Mouse (Mus musculus) G1E (cell line): ENCODE measurements around the gene Spen. TPM values are rescaled to one million over a fixed set of nuclear protein-coding genes. Genes with fewer than 3 reads are reported as not detected.

Source experiments
- ATAC-seq: 2 replicates; pipeline ENCODE4 v1.8.0; 2016; ENCODE audit warnings: mild to moderate bottlenecking; ENCODE audit not compliant: insufficient number of reproducible peaks, poor library complexity, low FRiP score, severe bottlenecking; ENCODE audit errors: extremely low read depth
- DNase-seq: peaks from one replicate; pipeline ENCODE4 v3.0.0; 2012; ENCODE audit warnings: low spot score
- H3K27me3 ChIP-seq: 2 replicates; pipeline ENCODE4 v1.6.1; 2012; ENCODE audit warnings: mild to moderate bottlenecking, low read length, inconsistent platforms; ENCODE audit not compliant: insufficient read depth
- H3K36me3 ChIP-seq: replicated peaks from 2 replicates; pipeline ENCODE3; 2012; ENCODE audit warnings: mild to moderate bottlenecking, inconsistent platforms
- H3K4me1 ChIP-seq: 2 replicates; pipeline ENCODE4 v1.6.1; 2012; ENCODE audit warnings: low read depth, low read length, inconsistent platforms, mixed read lengths; ENCODE audit not compliant: insufficient read depth
- H3K4me3 ChIP-seq: 2 replicates; pipeline ENCODE4 v1.5.1; 2012; ENCODE audit warnings: low read depth, mild to moderate bottlenecking, inconsistent platforms, low read length, moderate library complexity, mixed read lengths
- H3K9me3 ChIP-seq: replicated peaks from 2 replicates; pipeline ENCODE4 v1.6.1; 2012; ENCODE audit warnings: inconsistent platforms
- CTCF ChIP-seq: IDR thresholded peaks from 2 replicates; pipeline ENCODE4 v1.5.1; 2012; ENCODE audit warnings: low read depth, low read length, inconsistent platforms, mixed read lengths
- GATA1 ChIP-seq: IDR thresholded peaks from 2 replicates; pipeline ENCODE4 v1.6.1; 2012; ENCODE audit warnings: borderline replicate concordance, low read length, inconsistent platforms, mixed read lengths
- GATA2 ChIP-seq: IDR thresholded peaks from 2 replicates; pipeline ENCODE4 v1.6.1; 2012; ENCODE audit warnings: low read depth, low read length, inconsistent platforms, borderline replicate concordance
- POLR2AphosphoS5 ChIP-seq: IDR thresholded peaks from 2 replicates; pipeline ENCODE4 v1.6.1; 2012; ENCODE audit warnings: low read depth, low read length, inconsistent platforms; ENCODE audit not compliant: insufficient replicate concordance
- TAL1 ChIP-seq: conservative IDR thresholded peaks from 2 replicates; pipeline ENCODE4 v1.6.1; 2012; ENCODE audit warnings: low read depth, low read length, inconsistent platforms, mixed read lengths
- polyA plus RNA-seq: library from polyadenylated mRNA; stranded (reverse); fragments of >175 nt; gene quantifications from 2 replicates; pipeline ENCODE4 v1.2.3, GENCODE M21; 2012
- total RNA-seq, 2 experiments: library from RNA; stranded (forward) in 1 of 2; stranded (reverse) in 1 of 2; fragments of 200-1000 nt in 1 of 2; fragments of >200 nt in 1 of 2; fragmentation: Nextera tagmentation in 1 of 2; gene quantifications; 2 replicates each; pipeline ENCODE4 v1.2.3; 2014 to 2017

Gene Spen
- total and polyA plus RNA-seq, 3 experiments, result 21.4 to 149 (median 100) TPM

- ATAC-seq, result no peak
- no peak for DNase-seq
- no peak for TF ChIP-seq CTCF
- no peak for TF ChIP-seq GATA2
- TF ChIP-seq GATA1, result no peak
- no peak for TF ChIP-seq POLR2AphosphoS5
- no peak for TF ChIP-seq TAL1
- no peak overlapping the region for H3K4me3 ChIP-seq
- no peaks in the 10 kb centered on the region for H3K9me3 ChIP-seq
- H3K36me3 ChIP-seq, result peaks cover 69% of the 10 kb centered on the region
- no peaks in the 10 kb centered on the region for H3K27me3 ChIP-seq
- H3K4me1 ChIP-seq, result peaks cover 25% of the 10 kb centered on the region
Observed at GRCm38 (mm10) chr4:141506893-141507292, 31.5 kb downstream of the Spen start.

- ATAC-seq (no peak), DNase-seq (no peak)
- Histone ChIP-seq H3K4me3 (no peak overlapping the region), H3K27me3 (no peaks in the 10 kb centered on the region), H3K4me1 (peaks cover 28% of the 10 kb centered on the region), H3K36me3 (peaks cover 70% of the 10 kb centered on the region), H3K9me3 (no peaks in the 10 kb centered on the region)
- no peak for TF ChIP-seq POLR2AphosphoS5
- no peak for TF ChIP-seq GATA2
- TF ChIP-seq GATA1, result no peak
- no peak for TF ChIP-seq CTCF
- no peak for TF ChIP-seq TAL1
Observed at GRCm38 (mm10) chr4:141506352-141506751, 32.0 kb downstream of the Spen start.

GRCm38 (mm10) chr4:141505810-141506209 lies 32.6 kb downstream of the Spen start:
- Histone ChIP-seq H3K27me3 (no peaks in the 10 kb centered on the region), H3K9me3 (no peaks in the 10 kb centered on the region), H3K4me3 (no peak overlapping the region), H3K4me1 (peaks cover 30% of the 10 kb centered on the region), H3K36me3 (peaks cover 71% of the 10 kb centered on the region)
- ATAC-seq (no peak), DNase-seq (no peak)
- no peak for TF ChIP-seq TAL1

GRCm38 (mm10) chr4:141504471-141504870 lies 33.9 kb downstream of the Spen start:
- Histone ChIP-seq H3K4me1 (peaks cover 35% of the 10 kb centered on the region), H3K27me3 (no peaks in the 10 kb centered on the region), H3K9me3 (no peaks in the 10 kb centered on the region), H3K4me3 (no peak overlapping the region), H3K36me3 (peaks cover 73% of the 10 kb centered on the region)
- DNase-seq (no peak), ATAC-seq (no peak)
- TF ChIP-seq TAL1, result no peak
- no peak for TF ChIP-seq GATA2
- no peak for TF ChIP-seq GATA1
- TF ChIP-seq POLR2AphosphoS5, result no peak
- no peak for TF ChIP-seq CTCF

- TF ChIP-seq GATA1 (no peak), CTCF (no peak), POLR2AphosphoS5 (no peak), GATA2 (no peak), TAL1 (no peak)
- ATAC-seq, result no peak
- Histone ChIP-seq H3K4me3 (no peak overlapping the region), H3K4me1 (peaks cover 35% of the 10 kb centered on the region), H3K9me3 (no peaks in the 10 kb centered on the region), H3K36me3 (peaks cover 83% of the 10 kb centered on the region), H3K27me3 (no peaks in the 10 kb centered on the region)
- DNase-seq, result no peak
Observed at GRCm38 (mm10) chr4:141502723-141503122, 35.7 kb downstream of the Spen start.

GRCm38 (mm10) chr4:141501058-141501457 lies 37.3 kb downstream of the Spen start:
- Histone ChIP-seq H3K27me3 (no peaks in the 10 kb centered on the region), H3K36me3 (peaks cover 86% of the 10 kb centered on the region), H3K9me3 (no peaks in the 10 kb centered on the region), H3K4me1 (peaks cover 22% of the 10 kb centered on the region), H3K4me3 (no peak overlapping the region)
- TF ChIP-seq POLR2AphosphoS5 (no peak), TAL1 (no peak), CTCF (no peak), GATA2 (no peak), GATA1 (no peak)
- ATAC-seq (no peak), DNase-seq (no peak)

GRCm38 (mm10) chr4:141500637-141501036 lies 37.8 kb downstream of the Spen start:
- no peak for TF ChIP-seq POLR2AphosphoS5
- TF ChIP-seq GATA2, result no peak
- ATAC-seq, result no peak
- H3K27me3 ChIP-seq, result no peaks in the 10 kb centered on the region
- H3K4me1 ChIP-seq, result peaks cover 22% of the 10 kb centered on the region
- no peak for DNase-seq
- no peaks in the 10 kb centered on the region for H3K9me3 ChIP-seq
- peaks cover 88% of the 10 kb centered on the region for H3K36me3 ChIP-seq
- H3K4me3 ChIP-seq, result no peak overlapping the region
